Mouse (Mus musculus): ENCODE results near the gene Lsm14b.

GRCm38 (mm10) chr2:180006352-180007017 is 18.3 kb upstream of the Lsm14b start:
- TF ChIP-seq POLR2A (IDR thresholded peaks at IDR 0.05; ENCODE audit: control insufficient read depth in 1 of 2, insufficient read depth in 1 of 2, low read depth in 1 of 2, low read length in 2 of 2, poor library complexity in 1 of 2) = no peak
- TF ChIP-seq CTCF (IDR thresholded peaks at IDR 0.05 in 2 of 3, conservative IDR thresholded peaks at IDR 0.05 in 1 of 3; ENCODE audit: control insufficient read depth in 1 of 3, insufficient read depth in 1 of 3, low read depth in 2 of 3, low read length in 3 of 3, poor library complexity in 1 of 3, severe bottlenecking in 1 of 3) = no peak
- TF ChIP-seq TAL1 (IDR thresholded peaks at IDR 0.05; ENCODE audit: low read length) = no peak
- TF ChIP-seq NRF1 (IDR thresholded peaks at IDR 0.05; ENCODE audit: insufficient read depth, low read depth, low read length, poor library complexity, severe bottlenecking) = no peak
- no peak for TF ChIP-seq GATA1 (IDR thresholded peaks at IDR 0.05; ENCODE audit: low read depth, low read length)
